Mouse (Mus musculus) gastrocnemius, adult 2 months (tissue): ENCODE data around the gene Zfp143. TPM values are rescaled to one million over a fixed set of nuclear protein-coding genes. Genes with fewer than 3 reads are reported as not detected.
"Not testable (repeated sequence)": the region's sequence is repeated elsewhere in the genome, so short reads cannot be mapped to it uniquely, and the experiment has no call there.

ENCODE experiments used
- DNase-seq: peaks from one replicate; pipeline ENCODE4 v3.0.0; 2022
- H3K27ac ChIP-seq: fragments of 200-600 bp; 2 replicates; pipeline ENCODE4 v1.8.1; 2022; ENCODE audit warnings: mild to moderate bottlenecking
- H3K4me3 ChIP-seq: fragments of 200-600 bp; 2 replicates; pipeline ENCODE4 v1.8.1; 2022; ENCODE audit warnings: mild to moderate bottlenecking, moderate library complexity
- CTCF ChIP-seq: fragments of 200-600 bp; IDR thresholded peaks from 2 replicates; pipeline ENCODE4 v1.8.1; 2022; ENCODE audit warnings: antibody characterized with exemption, mild to moderate bottlenecking, moderate library complexity
- intact Hi-C: fragments of 180-260 bp; cut with DNase I; formaldehyde crosslinking; loops from one replicate; pipeline ENCODE4 v1.15.1; 2025
- total RNA-seq, 2 experiments: library from RNA; stranded (reverse); gene quantifications; 2 replicates each; pipeline ENCODE4 v1.2.3; 2021

Gene Zfp143
- total RNA-seq, 2 experiments from 2014 or later: 9.4 to 9.8 TPM

GRCm38 (mm10) chr7:110122565-110123422 lies 61.8 kb downstream of the Zfp143 start:
- peak overlapping the region; percentile 92 for H3K27ac ChIP-seq
- intact Hi-C loops: loop anchor here (5.0 kb wide), 2 partner anchors 40 to 60 kb away; partner anchors contain the start of gene Zfp143
- TF ChIP-seq CTCF: no peak

DNA sequence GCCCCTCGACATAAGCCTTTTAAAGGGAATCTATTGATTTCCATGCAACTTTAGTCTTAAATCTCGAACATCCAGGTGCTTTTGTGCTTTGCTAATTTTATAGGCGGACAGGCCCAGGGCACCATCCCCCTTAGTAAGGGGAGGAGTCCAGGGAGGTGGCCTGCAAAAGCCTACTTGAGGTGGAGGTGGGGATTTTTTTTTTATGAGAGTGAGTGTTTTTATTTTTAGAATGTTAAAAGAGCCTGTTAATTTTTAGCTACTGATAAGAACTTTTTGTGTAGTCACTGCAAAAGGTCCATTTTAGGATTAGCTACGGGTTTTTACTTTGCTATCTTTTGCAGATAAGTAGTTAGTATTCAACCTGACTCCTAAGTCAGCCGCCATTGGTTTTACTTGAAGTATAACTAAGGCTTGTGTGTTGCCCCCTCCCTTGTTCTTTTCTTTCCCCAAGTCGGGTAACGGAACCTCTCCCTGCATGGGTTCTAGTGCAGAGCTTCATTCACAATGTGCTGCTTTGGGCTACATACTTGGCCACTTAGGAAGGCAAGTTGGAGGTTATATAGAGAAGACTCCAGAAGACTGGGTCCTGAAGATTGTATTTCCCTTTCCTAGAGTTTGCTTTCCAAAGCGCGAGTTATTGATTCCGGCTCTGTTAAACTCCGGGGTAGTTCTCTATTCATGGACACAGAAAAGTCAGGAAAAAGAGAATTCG lies 63.0 kb downstream of the Zfp143 start:
- Histone ChIP-seq H3K27ac (peak overlapping the region; percentile 92), H3K4me3 (peak overlapping the region; percentile 98)
- DNase-seq: no peak
- intact Hi-C loops: loop anchor here (5.0 kb wide), 2 partner anchors 38 to 62 kb away; partner anchors contain the start of gene Zfp143
- no peak for TF ChIP-seq CTCF

More at GRCm38 (mm10) chr7:110122565-110123422, 61.8 kb downstream of the Zfp143 start:
- peak overlapping the region; percentile 98 for H3K4me3 ChIP-seq
- peak; percentile 86 for DNase-seq

DNA sequence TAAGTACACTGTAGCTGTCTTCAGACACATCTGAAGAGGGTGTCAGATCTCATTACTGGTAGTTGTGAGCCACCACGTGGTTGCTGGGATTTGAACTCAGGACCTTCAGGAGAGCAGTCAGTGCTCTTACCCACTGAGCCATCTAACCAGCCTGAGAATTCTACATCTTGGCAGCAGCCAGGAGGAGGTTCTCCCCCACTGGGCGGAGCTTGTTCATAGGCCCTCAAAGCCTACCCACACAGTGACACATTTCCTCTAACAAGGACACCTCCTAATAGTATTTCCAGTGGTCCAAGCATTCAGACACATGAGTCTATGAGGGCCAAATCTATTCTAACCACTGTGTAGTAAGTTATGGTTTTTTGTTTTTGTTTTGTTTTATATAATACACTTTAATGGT lies 67.5 kb downstream of the Zfp143 start:
- DNase-seq: no peak
- no peak overlapping the region for H3K4me3 ChIP-seq
- TF ChIP-seq CTCF: no peak
- no peak overlapping the region for H3K27ac ChIP-seq
- intact Hi-C loops: no loop called here

- intact Hi-C loops, H3K27ac ChIP-seq, H3K4me3 ChIP-seq, DNase-seq: not testable (repeated sequence)
Measured at GRCm38 (mm10) chr7:110132272-110132671, 71.3 kb downstream of the Zfp143 start.

DNA sequence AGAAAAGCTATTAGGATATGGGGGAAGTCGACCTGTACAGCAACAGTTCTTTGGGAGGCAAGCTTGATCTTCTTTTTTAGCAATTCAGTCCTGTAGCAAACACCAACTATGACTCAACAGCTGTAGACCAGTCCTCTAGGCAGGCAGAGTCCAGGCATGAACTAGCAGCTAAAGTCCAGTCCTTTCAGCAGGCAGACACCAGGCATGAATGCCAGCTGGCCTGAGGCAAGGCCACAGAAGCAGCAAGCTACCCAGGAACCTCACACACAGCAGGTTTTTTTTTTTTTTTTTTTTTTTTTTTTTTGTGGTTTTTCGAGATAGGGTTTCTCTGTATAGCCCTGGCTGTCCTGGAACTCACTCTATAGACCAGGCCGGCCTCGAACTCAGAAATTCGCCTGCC lies 73.0 kb downstream of the Zfp143 start:
- H3K4me3 ChIP-seq: no peak overlapping the region
- H3K27ac ChIP-seq: no peak overlapping the region
- no peak for DNase-seq
- TF ChIP-seq CTCF: no peak
- intact Hi-C loops: no loop called here

GRCm38 (mm10) chr7:110138538-110138937 lies 77.5 kb downstream of the Zfp143 start:
- intact Hi-C loops: no loop called here
- DNase-seq: no peak

GRCm38 (mm10) chr7:110143863-110144262 lies 82.8 kb downstream of the Zfp143 start:
- no peak overlapping the region for H3K4me3 ChIP-seq
- DNase-seq: no peak
- no peak for TF ChIP-seq CTCF
- no peak overlapping the region for H3K27ac ChIP-seq
- intact Hi-C loops: no loop called here

More at GRCm38 (mm10) chr7:110138538-110138937, 77.5 kb downstream of the Zfp143 start:
- TF ChIP-seq CTCF: peak; percentile 32
- H3K4me3 ChIP-seq: no peak overlapping the region
- no peak overlapping the region for H3K27ac ChIP-seq

Other genes with a start within 250 kb of the Zfp143 start
- gene Scube2, start 195.5 kb upstream of the Zfp143 start, total RNA-seq: 1 to 10 TPM; 1.4 to 3.5 TPM
- 10 to 100 TPM; 34.4 to 52.4 TPM for gene Dennd5a, start 100.7 kb upstream of the Zfp143 start, total RNA-seq
- gene Tmem41b, start 74.3 kb upstream of the Zfp143 start, total RNA-seq: 10 to 100 TPM; 25.4 to 27.0 TPM
- gene Ipo7, start 42.9 kb upstream of the Zfp143 start, total RNA-seq: 100 to 1,000 TPM in 1 of 2 experiments, 10 to 100 TPM in 1; 96.4 to 101 TPM
- gene Wee1, start 60.8 kb downstream of the Zfp143 start, total RNA-seq: 1 to 10 TPM in 1 of 2 experiments, under 1 TPM in 1; 0.97 to 3.6 TPM
- gene Swap70, start 160.5 kb downstream of the Zfp143 start, total RNA-seq: 1 to 10 TPM; 4.8 to 7.2 TPM